In the genomic region with DNA sequence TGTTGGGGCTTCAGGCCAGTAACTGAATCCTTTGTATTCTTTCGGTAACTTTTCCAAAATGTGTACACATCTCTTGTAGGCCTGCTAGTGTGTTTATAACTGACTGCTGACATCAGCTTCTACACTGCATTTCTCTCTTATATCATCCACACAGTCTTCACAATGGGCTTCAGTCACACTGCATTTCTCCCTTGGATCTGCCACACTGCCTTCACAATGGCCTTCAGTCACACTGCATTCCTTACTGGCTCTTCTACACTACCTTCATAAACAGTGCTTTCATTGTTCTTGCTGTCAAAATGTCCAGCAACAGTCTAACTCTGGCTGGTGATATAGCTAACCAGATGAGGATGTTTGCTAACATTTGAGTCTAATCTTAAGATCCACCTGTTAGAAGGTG, we compare ENCODE assay signal across 20 mouse cellular contexts.
"Had no signal": no experiment of that assay in that cellular context is flagged by ENCODE, and none has a peak within 500 bp of the region (broad histone marks: within the 10 kb centered on the region; RNA-seq: fewer than 3 reads in every experiment).

No protein-coding gene starts in this region.

- H3K27ac ChIP-seq: kidney, postnatal 0 days; layer of hippocampus, adult 2 months; limb, embryonic 12.5 days; limb, embryonic 15.5 days; liver, embryonic 13.5 days; lung, embryonic 15.5 days; midbrain, embryonic 13.5 days; neural tube, embryonic 12.5 days; neural tube, embryonic 15.5 days had no signal

- H3K4me1 ChIP-seq: limb, embryonic 12.5 days; limb, embryonic 15.5 days; liver, embryonic 13.5 days; lung, embryonic 15.5 days; megakaryocyte, embryonic 14.5 days; midbrain, embryonic 13.5 days; neural tube, embryonic 12.5 days; neural tube, embryonic 15.5 days had no signal

- H3K36me3 ChIP-seq: limb, embryonic 12.5 days; limb, embryonic 15.5 days; liver, embryonic 13.5 days; lung, embryonic 15.5 days; midbrain, embryonic 13.5 days; neural tube, embryonic 12.5 days; neural tube, embryonic 15.5 days had no signal

- H3K9me3 ChIP-seq: limb, embryonic 12.5 days; limb, embryonic 15.5 days; lung, embryonic 15.5 days; midbrain, embryonic 13.5 days; neural tube, embryonic 12.5 days; neural tube, embryonic 15.5 days had no signal

- ATAC-seq: inflammation-experienced regulatory T-cells, adult 6 months; intestine, embryonic 16.5 days; midbrain, embryonic 13.5 days had no signal

- H3K4me3 ChIP-seq: layer of hippocampus, adult 2 months; limb, embryonic 12.5 days; limb, embryonic 15.5 days; liver, embryonic 13.5 days; lung, embryonic 15.5 days; megakaryocyte, embryonic 14.5 days; midbrain, embryonic 13.5 days; neural tube, embryonic 12.5 days; neural tube, embryonic 15.5 days had no signal

- H3K4me2 ChIP-seq: limb, embryonic 12.5 days; limb, embryonic 15.5 days; liver, embryonic 13.5 days; lung, embryonic 15.5 days; midbrain, embryonic 13.5 days; neural tube, embryonic 12.5 days; neural tube, embryonic 15.5 days had no signal

- H3K27me3 ChIP-seq: limb, embryonic 12.5 days; limb, embryonic 15.5 days; liver, embryonic 13.5 days; lung, embryonic 15.5 days; megakaryocyte, embryonic 14.5 days; midbrain, embryonic 13.5 days; neural tube, embryonic 12.5 days; neural tube, embryonic 15.5 days had no signal

- H3K9ac ChIP-seq: limb, embryonic 12.5 days; limb, embryonic 15.5 days; liver, embryonic 13.5 days; lung, embryonic 15.5 days; midbrain, embryonic 13.5 days; neural tube, embryonic 12.5 days; neural tube, embryonic 15.5 days had no signal

- DNase-seq: kidney, adult 18-20 months; kidney, postnatal 25 days; layer of hippocampus, adult 9-11 months; liver, embryonic 13.5 days; lung, postnatal 10 days; lung, postnatal 36 days; thymus, adult 18-20 months; thymus, postnatal 14 days; thymus, postnatal 4 days had no signal
